Mouse (Mus musculus): ENCODE data around the gene Ttll12. TPM values are rescaled to one million over a fixed set of nuclear protein-coding genes. Genes with fewer than 3 reads are reported as not detected.

Gene Ttll12
- total RNA-seq, 2 experiments from 2014 or later = 12.4 to 12.6 TPM

DNA sequence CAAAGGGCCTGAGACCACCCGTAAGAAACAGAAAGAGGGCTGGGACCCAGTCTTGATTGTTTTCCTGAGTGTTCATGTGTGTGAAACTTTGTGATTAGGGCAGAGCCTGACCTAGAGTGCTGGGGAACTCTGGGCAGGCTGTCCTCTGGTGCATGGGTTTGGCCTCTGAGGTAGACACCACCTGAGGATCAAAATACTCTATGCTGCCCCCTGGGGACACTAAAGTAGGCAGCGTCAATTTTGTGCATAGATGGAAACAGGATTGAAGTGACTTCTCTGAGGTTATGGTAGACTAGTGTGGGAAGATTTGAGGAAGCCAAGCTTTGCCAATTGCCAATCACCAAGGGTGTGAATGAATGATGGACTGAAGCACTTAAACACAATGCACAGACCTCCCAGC, 24.3 kb downstream of the Ttll12 start:
- no peak for DNase-seq (ENCODE audit: extremely low spot score in 1 of 2, low spot score in 2 of 2)
- Histone ChIP-seq H3K27ac (no peak overlapping the region), H3K4me3 (no peak overlapping the region)
- intact Hi-C loops (cut with DNase I) = no loop called here
- TF ChIP-seq CTCF (IDR thresholded peaks at IDR 0.05) = peak; percentile 25

DNA sequence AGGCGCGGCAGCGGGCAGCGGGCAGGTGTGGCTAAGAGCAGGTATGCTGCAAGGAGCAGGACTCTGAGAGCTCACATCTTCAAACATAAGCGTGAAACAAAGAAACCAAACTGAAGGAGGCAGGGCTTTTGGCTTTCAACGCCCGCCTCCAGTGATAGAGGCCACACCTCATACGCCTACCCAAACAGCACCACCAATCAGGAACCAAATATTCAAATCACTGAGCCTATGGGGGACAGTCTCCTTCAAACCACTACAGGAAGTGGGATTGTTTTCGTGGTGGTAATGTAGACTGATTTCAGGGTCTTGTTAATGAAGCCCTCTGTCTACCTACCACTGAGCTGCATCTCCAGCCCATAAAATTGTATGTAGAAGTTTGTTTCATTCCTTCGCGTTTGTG, 25.3 kb downstream of the Ttll12 start:
- TF ChIP-seq CTCF (IDR thresholded peaks at IDR 0.05) = no peak
- no peak overlapping the region for H3K4me3 ChIP-seq
- DNase-seq (ENCODE audit: extremely low spot score in 1 of 2, low spot score in 2 of 2) = no peak
- H3K27ac ChIP-seq = no peak overlapping the region
- intact Hi-C loops (cut with DNase I) = no loop called here

DNA sequence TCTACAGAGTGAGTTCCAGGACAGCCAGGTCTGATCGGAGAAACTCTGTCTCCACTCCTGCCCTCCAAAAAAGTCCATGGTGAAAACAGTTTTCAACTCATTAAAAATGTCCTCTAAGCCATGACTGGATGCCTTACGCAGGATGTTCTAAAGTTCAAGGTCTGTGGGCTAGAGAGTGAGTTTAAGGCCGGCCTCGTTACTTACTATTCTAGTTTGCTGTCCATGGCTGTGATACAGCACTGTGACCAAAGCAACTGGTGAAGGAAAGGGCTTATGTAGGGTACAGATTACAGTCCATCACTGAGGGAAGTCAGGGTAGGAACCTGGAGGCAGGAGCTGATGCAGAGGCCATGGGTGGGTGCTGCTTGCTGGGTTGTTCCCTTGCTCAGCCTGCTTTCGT, 26.4 kb downstream of the Ttll12 start:
- no peak for DNase-seq (ENCODE audit: extremely low spot score in 1 of 2, low spot score in 2 of 2)
- Histone ChIP-seq H3K4me3 (no peak overlapping the region), H3K27ac (no peak overlapping the region)
- TF ChIP-seq CTCF (IDR thresholded peaks at IDR 0.05) = no peak
- intact Hi-C loops (cut with DNase I) = no loop called here

DNA sequence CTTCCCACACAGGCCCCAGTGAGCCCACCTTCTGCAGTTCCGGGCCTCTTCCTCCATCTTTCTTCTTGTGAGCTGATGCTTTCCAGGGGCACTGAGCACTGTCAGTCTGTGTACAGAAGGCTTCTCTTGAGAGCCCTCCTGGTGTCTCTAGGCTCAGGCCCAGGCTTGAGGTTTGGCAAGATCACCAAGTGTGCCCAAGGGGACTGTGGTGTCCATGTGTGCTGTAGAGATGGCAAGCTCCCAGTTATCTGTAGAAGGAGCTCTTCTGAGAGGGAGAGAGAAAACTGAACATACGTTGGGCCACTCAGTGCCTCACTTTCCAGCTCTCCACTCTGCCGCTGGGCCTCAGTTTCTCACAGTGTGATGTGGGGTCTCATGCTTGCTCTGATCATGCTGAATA, 27.2 kb downstream of the Ttll12 start:
- intact Hi-C loops (cut with DNase I) = no loop called here
- no peak for DNase-seq (ENCODE audit: extremely low spot score in 1 of 2, low spot score in 2 of 2)
- Histone ChIP-seq H3K4me3 (no peak overlapping the region), H3K27ac (no peak overlapping the region)
- TF ChIP-seq CTCF (IDR thresholded peaks at IDR 0.05) = no peak

DNA sequence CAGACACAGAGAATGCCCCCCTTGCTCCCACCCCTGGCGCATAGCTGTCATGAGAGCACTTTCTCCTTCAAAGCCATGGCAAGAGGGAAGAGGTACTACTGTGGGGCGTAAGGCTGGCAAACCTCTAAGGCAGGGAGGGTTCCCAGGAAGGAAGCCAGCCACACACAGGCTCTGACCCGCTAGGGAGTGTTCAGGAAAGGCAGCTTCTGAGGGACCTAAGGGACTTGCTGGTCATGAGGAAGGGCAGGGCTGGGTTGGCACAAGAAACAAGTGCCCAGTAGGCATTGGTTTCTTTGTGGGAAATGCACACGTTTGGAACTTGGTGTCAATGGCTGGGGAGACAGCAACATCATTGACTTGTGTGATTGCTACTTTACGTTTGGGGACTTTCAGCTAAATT, 29.0 kb downstream of the Ttll12 start:
- intact Hi-C loops (cut with DNase I) = no loop called here
- no peak overlapping the region for H3K27ac ChIP-seq
- H3K4me3 ChIP-seq = no peak overlapping the region
- no peak for DNase-seq (ENCODE audit: extremely low spot score in 1 of 2, low spot score in 2 of 2)
- no peak for TF ChIP-seq CTCF (IDR thresholded peaks at IDR 0.05)

DNA sequence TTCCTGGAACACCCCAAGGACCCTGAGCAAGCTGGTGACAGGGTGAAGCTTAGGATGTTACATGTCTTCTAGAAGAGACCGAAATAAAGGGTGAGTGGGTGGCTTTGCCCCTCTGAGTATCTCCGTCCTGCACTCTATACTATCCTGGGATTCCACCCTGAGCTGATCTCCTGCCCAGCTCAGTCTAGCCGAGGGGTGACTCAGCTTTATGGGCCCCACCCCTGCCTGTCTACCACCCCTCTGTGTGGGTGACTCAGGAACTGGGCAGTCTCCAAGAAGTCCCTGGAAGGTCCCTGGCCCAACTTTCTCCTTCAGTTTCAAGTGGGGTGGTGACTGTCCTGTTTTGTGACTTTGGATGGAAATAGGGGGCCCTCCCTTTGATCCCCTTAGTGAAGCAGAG, 29.5 kb downstream of the Ttll12 start:
- Histone ChIP-seq H3K27ac (no peak overlapping the region), H3K4me3 (no peak overlapping the region)
- no peak for DNase-seq (ENCODE audit: extremely low spot score in 1 of 2, low spot score in 2 of 2)
- intact Hi-C loops (cut with DNase I) = no loop called here
- no peak for TF ChIP-seq CTCF (IDR thresholded peaks at IDR 0.05)

DNA sequence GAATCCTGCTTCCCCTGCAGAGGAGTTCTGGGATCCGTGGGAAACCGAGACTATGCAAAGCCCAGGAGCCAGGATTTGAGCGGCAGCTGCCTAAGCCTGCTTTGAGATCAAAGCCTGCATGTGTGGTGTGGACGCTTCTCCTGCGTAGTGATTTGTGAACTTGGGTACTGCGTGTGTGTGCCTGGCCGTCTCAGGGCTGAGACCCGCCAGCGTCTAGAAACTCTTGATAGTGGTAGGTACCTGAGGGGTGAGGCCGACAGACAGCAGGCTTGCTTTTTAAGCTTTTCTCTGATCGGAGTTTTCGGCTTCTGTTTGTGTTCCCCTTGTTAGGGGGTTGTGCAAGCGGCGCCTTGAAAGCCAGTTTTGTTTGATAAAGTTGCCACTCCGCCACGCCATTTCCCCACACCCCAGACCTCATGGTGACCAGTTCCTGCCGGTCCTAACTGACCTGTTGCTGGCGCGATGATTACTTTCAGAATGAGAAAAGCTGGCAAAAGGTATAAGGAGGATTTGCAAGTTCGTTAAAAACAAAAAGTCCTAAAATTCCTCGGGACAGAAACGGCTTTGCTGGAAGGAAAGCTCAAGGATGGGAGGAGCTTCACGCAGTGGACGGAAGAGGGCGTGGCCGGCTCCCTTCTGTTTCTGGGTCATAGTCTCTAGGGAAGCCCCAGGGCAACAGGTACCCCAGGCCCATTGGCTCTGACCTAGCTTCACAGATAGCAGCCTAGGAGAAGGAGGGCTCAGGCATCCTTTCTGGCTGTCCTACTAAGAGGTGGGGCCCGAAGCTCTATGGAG, 30.9 kb downstream of the Ttll12 start:
- H3K27ac ChIP-seq = peak overlapping the region; percentile 42; the same call in 1 of the 2 replicates
- peak overlapping the region; percentile 23 for H3K4me3 ChIP-seq
- intact Hi-C loops (cut with DNase I) = no loop called here
- no peak for TF ChIP-seq CTCF (IDR thresholded peaks at IDR 0.05)
- no peak for DNase-seq (ENCODE audit: extremely low spot score in 1 of 2, low spot score in 2 of 2)

DNA sequence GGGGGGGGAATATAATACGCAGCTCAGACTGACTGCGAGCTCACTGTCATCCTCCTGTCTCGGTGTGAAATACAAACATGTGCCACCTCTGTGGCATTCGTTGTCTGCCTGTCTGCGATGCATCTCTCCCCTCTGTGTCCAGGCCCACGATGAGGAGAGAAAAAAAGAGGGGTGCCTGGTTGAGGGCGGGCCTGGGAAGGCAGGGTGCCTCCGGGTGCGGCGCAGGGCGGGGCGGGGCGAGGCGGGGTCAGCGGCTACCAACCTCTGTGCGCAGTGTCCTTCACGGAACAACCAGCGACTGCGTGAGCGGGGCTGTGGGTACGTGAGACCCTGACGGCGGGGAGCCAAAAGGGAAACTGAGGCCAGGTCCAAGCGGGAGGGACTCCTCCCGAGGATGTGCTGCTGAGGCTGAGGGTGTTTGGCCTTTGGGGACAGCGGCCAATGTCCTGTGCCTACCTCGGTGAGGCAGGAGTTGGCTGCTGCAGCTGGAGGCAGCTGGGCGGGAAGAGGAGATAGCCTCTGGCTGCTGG, 31.6 kb downstream of the Ttll12 start, which contains the start of the genes Tspo and Mcat:
TSS of gene Tspo (plus strand) at position 266 of the 530 bp plus-strand sequence.
TSS of gene Mcat (minus strand) at position 461 of the 530 bp plus-strand sequence.
- peak within 1 kb of the TSS; percentile 42; the same call in 1 of the 2 replicates for H3K27ac ChIP-seq
- intact Hi-C loops (cut with DNase I) = no loop called here
- peak within 1 kb of the TSS; percentile 23 for H3K4me3 ChIP-seq
- TF ChIP-seq CTCF (IDR thresholded peaks at IDR 0.05) = no peak
- no peak for DNase-seq (ENCODE audit: extremely low spot score in 1 of 2, low spot score in 2 of 2)

DNA sequence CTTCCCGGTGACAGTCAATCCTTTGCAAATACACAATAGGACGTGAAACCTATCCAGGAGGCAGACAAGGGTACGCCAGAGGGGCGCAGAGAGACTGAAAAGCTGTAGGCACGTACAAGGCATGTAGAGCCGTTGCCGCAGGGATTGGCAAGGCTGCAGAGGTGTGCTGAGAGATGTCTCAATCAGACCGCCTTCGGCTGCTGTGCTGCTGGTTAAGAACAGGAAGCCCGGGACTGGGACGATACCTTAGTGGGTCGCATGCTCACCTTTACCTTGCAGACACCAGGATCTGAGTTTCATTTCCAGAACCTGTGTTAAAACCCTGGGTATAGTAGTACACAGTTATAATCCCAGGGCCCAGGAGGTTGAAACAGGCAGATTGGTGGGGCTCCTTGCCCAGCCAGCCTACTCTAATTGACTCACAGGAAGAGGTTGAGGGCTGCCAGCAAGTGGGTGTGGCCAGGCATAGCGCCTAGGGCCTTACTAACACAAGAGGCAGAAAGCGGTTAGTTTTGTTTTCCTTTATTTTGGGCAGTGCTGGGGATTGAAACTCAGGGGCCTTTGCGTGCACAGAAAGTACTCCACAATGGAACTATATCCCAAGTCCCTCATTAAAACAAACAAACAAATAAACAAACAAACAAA, 32.2 kb downstream of the Ttll12 start:
- DNase-seq (ENCODE audit: extremely low spot score in 1 of 2, low spot score in 2 of 2) = peak; percentile 33 to 63
- Histone ChIP-seq H3K27ac (no peak overlapping the region), H3K4me3 (no peak overlapping the region)
- intact Hi-C loops (cut with DNase I) = no loop called here
- TF ChIP-seq CTCF (IDR thresholded peaks at IDR 0.05) = no peak

DNA sequence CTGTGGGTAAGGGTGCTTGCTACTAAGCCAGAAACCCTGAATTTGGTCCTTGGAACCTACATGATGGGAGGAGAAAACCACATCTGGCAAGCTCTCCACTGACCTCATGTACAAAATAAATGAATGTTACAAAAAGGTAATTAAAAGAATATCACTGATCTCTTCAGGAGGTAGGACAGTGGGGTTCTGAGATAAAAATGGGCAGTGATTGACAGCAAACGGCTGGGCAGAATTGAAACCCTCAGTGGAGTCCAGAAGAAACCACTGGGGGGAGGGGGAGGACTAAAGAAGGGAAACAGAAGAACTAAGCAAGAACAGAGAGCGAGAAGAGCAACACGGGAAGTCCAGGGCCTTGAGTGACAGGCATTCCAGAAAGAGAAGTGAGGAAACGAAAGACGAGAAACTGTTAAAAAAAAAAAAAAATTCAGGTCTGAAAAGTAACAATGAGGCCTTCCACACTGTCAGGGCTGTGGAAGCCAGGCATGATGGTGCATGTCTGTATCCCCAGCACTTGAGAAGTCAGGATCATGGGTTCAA, 33.9 kb downstream of the Ttll12 start:
- intact Hi-C loops (cut with DNase I) = no loop called here
- TF ChIP-seq CTCF (IDR thresholded peaks at IDR 0.05) = no peak

DNA sequence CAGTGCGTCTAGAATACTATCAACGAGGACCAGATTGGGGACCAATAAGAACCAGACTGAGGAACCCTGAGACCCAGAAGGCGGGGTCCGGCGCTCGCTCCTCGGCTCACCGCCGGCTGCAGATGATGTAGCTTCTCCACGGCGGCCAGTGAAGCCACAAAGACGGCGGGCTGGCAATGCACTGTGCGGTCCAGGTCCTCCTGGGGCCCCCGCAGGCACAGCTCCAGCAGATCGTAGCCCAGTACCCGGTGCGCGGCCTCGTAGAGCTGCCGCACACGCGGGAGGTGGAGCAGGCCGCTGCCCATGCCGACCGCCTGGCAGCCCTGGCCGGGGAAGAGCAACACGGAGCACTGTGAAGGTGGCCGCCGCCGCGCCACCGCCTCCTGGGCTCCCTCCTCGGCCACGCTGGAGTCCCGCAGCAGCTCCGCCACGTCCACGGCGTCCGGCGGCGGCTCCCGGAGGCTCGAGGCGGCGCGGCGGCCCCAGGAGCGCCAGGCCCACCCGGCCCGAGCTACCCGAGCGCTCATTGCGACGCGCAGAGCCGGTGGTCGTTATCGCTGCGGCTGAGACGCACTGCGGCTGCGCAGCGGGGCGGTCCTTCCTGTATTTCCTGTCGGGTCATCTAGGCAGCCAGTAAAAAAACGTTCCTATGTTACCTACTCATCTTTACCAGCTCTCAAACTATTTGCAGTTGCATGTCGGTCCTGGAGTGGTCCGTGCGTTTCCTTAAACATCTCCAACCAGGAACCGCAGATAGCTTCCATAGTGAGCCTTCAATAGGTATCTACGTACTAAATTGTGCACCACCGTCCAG, 39.6 kb downstream of the Ttll12 start:
- intact Hi-C loops (cut with DNase I) = no loop called here
- DNase-seq (ENCODE audit: extremely low spot score in 1 of 2, low spot score in 2 of 2) = peak; percentile 85 to 86
- Histone ChIP-seq H3K27ac (peak overlapping the region; percentile 85), H3K4me3 (peak overlapping the region; percentile 83)
- TF ChIP-seq CTCF (IDR thresholded peaks at IDR 0.05) = no peak

More for the DNA sequence above, 33.9 kb downstream of the Ttll12 start:
- no peak overlapping the region for H3K27ac ChIP-seq
- H3K4me3 ChIP-seq = no peak overlapping the region
- no peak for DNase-seq (ENCODE audit: extremely low spot score in 1 of 2, low spot score in 2 of 2)

Data from left cerebral cortex, adult 2 months (tissue).